Mouse (Mus musculus) embryonic facial prominence, embryonic 15.5 days (tissue): ENCODE data around the gene Nid2. TPM values are rescaled to one million over a fixed set of nuclear protein-coding genes. Genes with fewer than 3 reads are reported as not detected.

Experiments
- ATAC-seq: fragments of 200-750 bp; cut with Nextera tagmentation; 2 replicates; pipeline ENCODE4 v1.8.0; 2017; ENCODE audit warnings: low read depth, moderate TSS enrichment; ENCODE audit not compliant: insufficient number of reproducible peaks, low FRiP score, low TSS enrichment
- H3K27ac ChIP-seq: fragments of 300-500 bp; sonication (generic); replicated peaks from 2 replicates; pipeline ENCODE4 v1.5.1; 2015; ENCODE audit warnings: mild to moderate bottlenecking, inconsistent platforms
- H3K27me3 ChIP-seq: fragments of 300-500 bp; sonication (generic); 2 replicates; pipeline ENCODE4 v1.6.1; 2015; ENCODE audit warnings: inconsistent platforms
- H3K36me3 ChIP-seq: fragments of 300-500 bp; sonication (generic); 2 replicates; pipeline ENCODE4 v1.6.1; 2015; ENCODE audit warnings: mild to moderate bottlenecking, inconsistent platforms
- H3K4me1 ChIP-seq: fragments of 300-500 bp; sonication (generic); 2 replicates; pipeline ENCODE4 v1.6.1; 2015; ENCODE audit warnings: inconsistent platforms
- H3K4me2 ChIP-seq: fragments of 300-500 bp; sonication (generic); replicated peaks from 2 replicates; pipeline ENCODE4 v1.6.1; 2015; ENCODE audit warnings: mild to moderate bottlenecking, inconsistent platforms
- H3K4me3 ChIP-seq: fragments of 300-500 bp; sonication (generic); replicated peaks from 2 replicates; pipeline ENCODE4 v1.5.1; 2015; ENCODE audit warnings: mild to moderate bottlenecking, inconsistent platforms
- H3K9ac ChIP-seq: fragments of 300-500 bp; sonication (generic); 2 replicates; pipeline ENCODE4 v1.6.1; 2015; ENCODE audit warnings: inconsistent platforms
- H3K9me3 ChIP-seq: fragments of 300-500 bp; sonication (generic); replicated peaks from 2 replicates; pipeline ENCODE4 v1.6.1; 2016; ENCODE audit warnings: inconsistent platforms
- WGBS: fragments of 180-500 bp; shearing (Covaris S2); methylation state at CpG from one replicate; pipeline ENCODE4 v1.1.7; 2015; 5-methylcytosine and 5-hydroxymethylcytosine counted together
- polyA plus RNA-seq: library from polyadenylated mRNA; unstranded; fragments of >200 nt; fragmentation: Nextera tagmentation; extraction: Ambion mirVana; gene quantifications from 2 replicates; pipeline ENCODE4 v1.2.1, GENCODE M21; 2015

Nid2 gene
- polyA plus RNA-seq, 1 experiment from 2014 or later = 91.3 TPM

- H3K4me3 ChIP-seq = no peak overlapping the region
- H3K27me3 ChIP-seq = no peaks in the 10 kb centered on the region
- H3K36me3 ChIP-seq = no peaks in the 10 kb centered on the region
- 62% methylated on average over 5 of the region's 5 CpGs for WGBS
- H3K4me1 ChIP-seq = peaks cover 6% of the 10 kb centered on the region; the same call in 1 of the 2 replicates
- H3K9me3 ChIP-seq = no peaks in the 10 kb centered on the region
- H3K4me2 ChIP-seq = no peak overlapping the region
- peak overlapping the region; percentile 60 for H3K27ac ChIP-seq
- peak; percentile 60; the same call in 1 of the 2 replicates for ATAC-seq
- no peak overlapping the region for H3K9ac ChIP-seq
Observed at GRCm38 (mm10) chr14:19728278-19728677, 22.8 kb upstream of the Nid2 start.

GRCm38 (mm10) chr14:19728737-19729136 lies 22.3 kb upstream of the Nid2 start:
- Histone ChIP-seq H3K36me3 (no peaks in the 10 kb centered on the region), H3K9me3 (no peaks in the 10 kb centered on the region), H3K27ac (peak overlapping the region; percentile 60), H3K27me3 (no peaks in the 10 kb centered on the region), H3K4me3 (no peak overlapping the region), H3K4me2 (no peak overlapping the region), H3K4me1 (peaks cover 11% of the 10 kb centered on the region), H3K9ac (no peak overlapping the region)
- ATAC-seq = no peak
- 50% methylated on average over 7 of the region's 7 CpGs for WGBS

GRCm38 (mm10) chr14:19732097-19732496 lies 19.0 kb upstream of the Nid2 start:
- Histone ChIP-seq H3K4me1 (peaks cover 18% of the 10 kb centered on the region), H3K9me3 (no peaks in the 10 kb centered on the region), H3K27ac (no peak overlapping the region), H3K4me2 (no peak overlapping the region), H3K4me3 (no peak overlapping the region), H3K9ac (no peak overlapping the region), H3K27me3 (no peaks in the 10 kb centered on the region), H3K36me3 (no peaks in the 10 kb centered on the region)
- 60% methylated on average over 2 of the region's 2 CpGs for WGBS
- no peak for ATAC-seq

- no peaks in the 10 kb centered on the region for H3K27me3 ChIP-seq
- peak overlapping the region; percentile 48 for H3K27ac ChIP-seq
- no peaks in the 10 kb centered on the region for H3K9me3 ChIP-seq
- H3K4me2 ChIP-seq = no peak overlapping the region
- no peaks in the 10 kb centered on the region for H3K36me3 ChIP-seq
- no peak overlapping the region for H3K4me3 ChIP-seq
- peaks cover 19% of the 10 kb centered on the region for H3K4me1 ChIP-seq
- no peak overlapping the region for H3K9ac ChIP-seq
- ATAC-seq = 0 out of 2 replicates have a peak, but pooled peaks have one; percentile 4
- WGBS = 27% methylated on average over 4 of the region's 4 CpGs
Observed at GRCm38 (mm10) chr14:19733490-19734282, 17.4 kb upstream of the Nid2 start.

- Histone ChIP-seq H3K36me3 (no peaks in the 10 kb centered on the region), H3K4me2 (no peak overlapping the region), H3K9me3 (no peaks in the 10 kb centered on the region), H3K9ac (no peak overlapping the region), H3K4me1 (peaks cover 19% of the 10 kb centered on the region), H3K4me3 (no peak overlapping the region), H3K27me3 (no peaks in the 10 kb centered on the region), H3K27ac (no peak overlapping the region)
- no peak for ATAC-seq
- WGBS = 27% methylated on average over 6 of the region's 6 CpGs
Observed at GRCm38 (mm10) chr14:19735303-19735702, 15.8 kb upstream of the Nid2 start.

GRCm38 (mm10) chr14:19737568-19737967 lies 13.5 kb upstream of the Nid2 start:
- no peak for ATAC-seq

GRCm38 (mm10) chr14:19738094-19738843 lies 12.8 kb upstream of the Nid2 start:
- ATAC-seq = 0 out of 2 replicates have a peak, but pooled peaks have one; percentile 43

More at GRCm38 (mm10) chr14:19737568-19737967, 13.5 kb upstream of the Nid2 start:
- H3K9me3 ChIP-seq = no peaks in the 10 kb centered on the region
- no peak overlapping the region for H3K9ac ChIP-seq
- peak overlapping the region; percentile 72 for H3K27ac ChIP-seq
- no peaks in the 10 kb centered on the region for H3K36me3 ChIP-seq
- no peaks in the 10 kb centered on the region for H3K27me3 ChIP-seq
- H3K4me2 ChIP-seq = no peak overlapping the region
- H3K4me1 ChIP-seq = peaks cover 19% of the 10 kb centered on the region
- H3K4me3 ChIP-seq = no peak overlapping the region

GRCm38 (mm10) chr14:19739416-19740146 lies 11.5 kb upstream of the Nid2 start:
- peaks cover 12% of the 10 kb centered on the region for H3K4me1 ChIP-seq
- H3K4me2 ChIP-seq = no peak overlapping the region
- H3K27me3 ChIP-seq = no peaks in the 10 kb centered on the region
- H3K4me3 ChIP-seq = no peak overlapping the region
- ATAC-seq = no peak
- H3K27ac ChIP-seq = no peak overlapping the region
- H3K9me3 ChIP-seq = no peaks in the 10 kb centered on the region
- 65% methylated on average over 9 of the region's 9 CpGs for WGBS
- no peak overlapping the region for H3K9ac ChIP-seq
- no peaks in the 10 kb centered on the region for H3K36me3 ChIP-seq

More at GRCm38 (mm10) chr14:19738094-19738843, 12.8 kb upstream of the Nid2 start:
- no peak overlapping the region for H3K4me2 ChIP-seq
- no peaks in the 10 kb centered on the region for H3K27me3 ChIP-seq
- peak overlapping the region; percentile 72 for H3K27ac ChIP-seq
- no peak overlapping the region for H3K4me3 ChIP-seq
- H3K9me3 ChIP-seq = no peaks in the 10 kb centered on the region
- WGBS = 23% methylated on average over 5 of the region's 5 CpGs
- peaks cover 19% of the 10 kb centered on the region for H3K4me1 ChIP-seq
- H3K36me3 ChIP-seq = no peaks in the 10 kb centered on the region
- no peak overlapping the region for H3K9ac ChIP-seq

GRCm38 (mm10) chr14:19740147-19740738 lies 10.8 kb upstream of the Nid2 start:
- Histone ChIP-seq H3K9ac (no peak overlapping the region), H3K4me1 (peaks cover 12% of the 10 kb centered on the region), H3K27ac (no peak overlapping the region), H3K36me3 (no peaks in the 10 kb centered on the region), H3K4me2 (no peak overlapping the region), H3K4me3 (no peak overlapping the region), H3K27me3 (no peaks in the 10 kb centered on the region), H3K9me3 (no peaks in the 10 kb centered on the region)
- 84% methylated on average over 6 of the region's 6 CpGs for WGBS
- no peak for ATAC-seq

- no peak overlapping the region for H3K4me2 ChIP-seq
- H3K9me3 ChIP-seq = no peaks in the 10 kb centered on the region
- no peaks in the 10 kb centered on the region for H3K4me1 ChIP-seq
- no peak overlapping the region for H3K4me3 ChIP-seq
- ATAC-seq = no peak
- no peak overlapping the region for H3K27ac ChIP-seq
- no peaks in the 10 kb centered on the region for H3K36me3 ChIP-seq
- H3K9ac ChIP-seq = no peak overlapping the region
- H3K27me3 ChIP-seq = no peaks in the 10 kb centered on the region
- 76% methylated on average over 5 of the region's 5 CpGs for WGBS
Observed at GRCm38 (mm10) chr14:19744876-19745275, 6.2 kb upstream of the Nid2 start.

GRCm38 (mm10) chr14:19746232-19746631 lies 4.8 kb upstream of the Nid2 start:
- no peak overlapping the region for H3K9ac ChIP-seq
- no peak for ATAC-seq

More at GRCm38 (mm10) chr14:19746232-19746631, 4.8 kb upstream of the Nid2 start:
- Histone ChIP-seq H3K9me3 (no peaks in the 10 kb centered on the region), H3K4me1 (peaks cover 10% of the 10 kb centered on the region), H3K4me2 (no peak overlapping the region), H3K27me3 (no peaks in the 10 kb centered on the region), H3K4me3 (no peak overlapping the region), H3K27ac (no peak overlapping the region), H3K36me3 (no peaks in the 10 kb centered on the region)
- 75% methylated on average over 2 of the region's 2 CpGs for WGBS
